Mouse (Mus musculus) heart, embryonic 10.5 days (tissue): ENCODE measurements around the gene Tradd. TPM values are rescaled to one million over a fixed set of nuclear protein-coding genes. Genes with fewer than 3 reads are reported as not detected.
A peak's percentile ranks its signal among the peaks of the same experiment; 100 is the strongest.
"Not testable (repeated sequence)": the region's sequence is repeated elsewhere in the genome, so short reads cannot be mapped to it uniquely, and the experiment has no call there.

Experiments used
- DNase-seq: peaks from one replicate; pipeline ENCODE4 v3.0.0-alpha.2; 2017; ENCODE audit warnings: low spot score
- H3K27ac ChIP-seq: fragments of 300-500 bp; sonication (generic); 2 replicates; pipeline ENCODE4 v1.5.1; 2016; ENCODE audit warnings: mild to moderate bottlenecking
- H3K27me3 ChIP-seq: fragments of 300-500 bp; sonication (generic); 2 replicates; pipeline ENCODE4 v1.6.1; 2016; ENCODE audit warnings: mild to moderate bottlenecking; ENCODE audit not compliant: poor library complexity, insufficient read depth, severe bottlenecking
- H3K36me3 ChIP-seq: fragments of 300-500 bp; sonication (generic); 2 replicates; pipeline ENCODE4 v1.6.1; 2016; ENCODE audit warnings: mild to moderate bottlenecking, moderate library complexity
- H3K4me1 ChIP-seq: fragments of 300-500 bp; sonication (generic); 2 replicates; pipeline ENCODE4 v1.6.1; 2016; ENCODE audit warnings: mild to moderate bottlenecking
- H3K4me3 ChIP-seq: fragments of 300-500 bp; sonication (generic); 2 replicates; pipeline ENCODE4 v1.5.1; 2016; ENCODE audit warnings: mild to moderate bottlenecking, moderate library complexity
- H3K9me3 ChIP-seq: fragments of 300-500 bp; sonication (generic); 2 replicates; pipeline ENCODE4 v1.6.1; 2016; ENCODE audit warnings: mild to moderate bottlenecking, moderate library complexity
- WGBS: fragments of 180-500 bp; shearing (Covaris S2); methylation state at CpG from one replicate; pipeline ENCODE4 v1.1.7; 2016; 5-methylcytosine and 5-hydroxymethylcytosine counted together
- polyA plus RNA-seq: library from polyadenylated mRNA; unstranded; fragments of >200 nt; fragmentation: Nextera tagmentation; extraction: Ambion mirVana; gene quantifications from 2 replicates; pipeline ENCODE4 v1.2.1, GENCODE M21; 2016

Tradd gene
- polyA plus RNA-seq, 1 experiment from 2014 or later: 19.4 TPM

- H3K4me3 ChIP-seq, H3K9me3 ChIP-seq, DNase-seq, H3K36me3 ChIP-seq, H3K27ac ChIP-seq: not testable (repeated sequence)
- Histone ChIP-seq H3K4me1 (peaks cover 40% of the 10 kb centered on the region), H3K27me3 (peaks cover 50% of the 10 kb centered on the region)
- 77% methylated on average over 8 of the region's 8 CpGs for WGBS
Measured at GRCm38 (mm10) chr8:105291364-105291763, 27.0 kb upstream of the Tradd start.

DNA sequence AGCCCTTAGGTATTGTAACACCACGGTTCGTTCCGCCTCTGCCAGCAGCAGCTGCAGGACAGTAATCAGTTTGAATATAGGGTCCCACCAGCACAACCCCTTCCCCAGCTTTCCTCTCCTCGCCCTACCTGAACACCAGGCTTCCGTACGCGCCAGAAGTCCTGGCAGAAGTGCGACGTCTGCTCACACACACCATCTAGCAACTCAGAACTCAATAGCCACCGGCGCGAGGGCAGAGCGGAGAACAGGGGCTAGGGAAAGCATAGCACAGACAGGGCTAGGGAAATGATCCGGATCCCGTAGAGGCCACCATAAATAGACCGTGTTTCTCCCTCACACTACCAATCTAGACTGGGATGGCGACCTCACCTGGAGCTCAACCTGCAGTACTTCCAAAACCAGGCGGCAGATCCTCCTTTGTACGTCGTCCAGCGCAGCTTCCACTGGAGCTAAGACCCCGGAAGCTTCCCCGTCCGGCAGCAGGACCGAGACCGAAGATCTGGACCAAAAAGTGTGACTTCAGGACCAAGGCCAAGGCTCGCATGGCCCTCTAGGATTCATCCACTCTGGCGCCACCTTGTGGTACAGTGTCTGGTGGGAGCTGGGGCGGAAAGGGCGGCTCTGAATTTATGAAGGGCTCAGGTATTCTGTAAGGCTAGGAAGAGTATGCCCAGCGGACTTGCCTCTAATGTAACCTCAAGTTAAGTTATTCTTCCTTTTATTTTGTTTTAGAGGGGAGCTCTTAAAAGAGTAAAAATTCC, 26.3 kb upstream of the Tradd start:
- H3K27ac ChIP-seq: no peak overlapping the region
- H3K9me3 ChIP-seq: no peaks in the 10 kb centered on the region
- H3K27me3 ChIP-seq: peaks cover 51% of the 10 kb centered on the region
- DNase-seq: peak; percentile 93
- H3K4me3 ChIP-seq: peak overlapping the region; percentile 66
- 8% methylated on average over 31 of the region's 31 CpGs for WGBS
- peaks cover 37% of the 10 kb centered on the region for H3K4me1 ChIP-seq
- H3K36me3 ChIP-seq: no peaks in the 10 kb centered on the region

DNA sequence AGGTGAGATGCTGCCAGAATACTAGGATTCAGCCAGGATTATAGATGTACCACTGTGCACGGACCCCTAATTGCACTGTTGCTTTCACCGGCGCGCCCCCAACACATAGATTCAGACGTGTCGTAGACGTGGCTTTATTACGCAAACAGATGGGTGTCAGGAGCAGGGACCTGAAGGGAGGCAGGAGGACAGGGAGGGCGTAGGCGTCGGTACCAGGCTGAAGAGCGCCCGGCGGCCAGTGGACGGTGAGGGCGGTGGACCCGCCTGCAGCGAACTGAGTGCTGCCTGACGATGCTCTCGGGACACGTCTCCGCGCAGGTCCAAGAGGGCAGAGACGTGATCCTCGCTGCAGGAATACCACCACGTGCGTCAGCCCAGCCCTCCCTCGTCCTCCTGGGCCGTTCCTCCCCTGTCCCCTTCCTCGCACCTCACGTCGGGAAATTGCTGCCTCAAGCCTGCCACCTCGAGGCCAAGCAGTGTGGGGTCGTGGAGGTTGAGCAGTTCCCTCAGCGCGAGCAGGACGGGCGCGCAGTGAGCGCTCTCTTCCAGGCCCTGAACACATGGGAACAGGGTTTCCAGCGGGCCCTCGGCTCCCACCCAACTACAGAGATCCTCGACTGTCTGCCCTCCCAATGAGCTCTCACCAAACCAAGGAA, 25.5 kb upstream of the Tradd start, which contains the start of gene 4931428F04Rik:
4931428F04Rik (minus strand) TSS at position 60 of the 656 bp plus-strand sequence.
- peak within 1 kb of the TSS; percentile 89 for H3K27ac ChIP-seq
- no peak for DNase-seq
- 5% methylated on average over 43 of the region's 43 CpGs for WGBS

DNA sequence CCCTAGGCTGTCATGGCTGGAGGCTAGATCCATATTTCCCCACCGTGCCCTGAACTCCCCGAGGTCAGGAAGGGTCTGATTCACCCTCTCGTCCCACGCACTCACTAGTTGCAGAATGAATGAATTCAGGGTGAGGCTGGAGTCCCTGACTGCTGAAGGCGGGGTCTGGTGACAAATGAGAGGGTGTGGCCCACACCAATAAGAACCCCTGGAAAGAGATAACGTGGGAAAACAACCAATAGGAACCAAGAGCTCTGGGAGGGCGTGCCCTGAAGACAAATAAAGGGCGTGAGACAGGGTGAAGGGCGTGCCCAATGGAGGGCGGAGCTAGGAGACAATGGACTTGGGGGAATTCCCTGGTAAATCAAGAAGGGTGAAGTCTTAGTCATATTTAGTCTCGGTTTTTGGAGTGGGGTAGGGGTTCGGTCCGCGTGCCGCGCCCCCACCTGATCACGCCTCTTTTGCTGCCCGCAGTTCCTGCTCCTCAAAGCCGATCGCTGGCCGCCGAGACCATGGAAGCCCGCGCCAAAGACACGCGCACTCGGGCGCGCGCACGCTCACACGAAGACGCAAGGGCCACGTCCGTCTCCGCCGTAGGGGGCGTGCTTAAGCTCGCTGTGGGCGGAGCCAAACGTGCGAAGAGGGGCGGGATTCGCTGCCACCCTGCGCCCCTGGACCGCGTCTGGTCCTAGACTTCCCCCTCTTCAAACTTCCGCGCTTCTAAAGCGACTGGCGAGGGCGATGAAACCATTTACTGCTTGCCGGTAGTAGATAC, 24.7 kb upstream of the Tradd start:
- H3K9me3 ChIP-seq: no peaks in the 10 kb centered on the region
- H3K4me3 ChIP-seq: peak overlapping the region; percentile 66
- peaks cover 11% of the 10 kb centered on the region; the same call in 1 of the 2 replicates for H3K36me3 ChIP-seq
- WGBS: under 1% methylated on average over 53 of the region's 53 CpGs
- peaks cover 52% of the 10 kb centered on the region for H3K27me3 ChIP-seq
- DNase-seq: peak; percentile 97
- H3K27ac ChIP-seq: peak overlapping the region; percentile 89
- peaks cover 28% of the 10 kb centered on the region for H3K4me1 ChIP-seq

More for the DNA sequence above, 25.5 kb upstream of the Tradd start, which contains the start of gene 4931428F04Rik:
- peak within 1 kb of the TSS; percentile 66 for H3K4me3 ChIP-seq
- peaks cover 31% of the 10 kb centered on the region for H3K4me1 ChIP-seq
- H3K9me3 ChIP-seq: no peaks in the 10 kb centered on the region
- peaks cover 6% of the 10 kb centered on the region; the same call in 1 of the 2 replicates for H3K36me3 ChIP-seq
- H3K27me3 ChIP-seq: peaks cover 51% of the 10 kb centered on the region

- Histone ChIP-seq H3K4me1 (peaks cover 27% of the 10 kb centered on the region), H3K27ac (no peak overlapping the region), H3K27me3 (peaks cover 55% of the 10 kb centered on the region), H3K9me3 (no peaks in the 10 kb centered on the region), H3K36me3 (peaks cover 11% of the 10 kb centered on the region; the same call in 1 of the 2 replicates), H3K4me3 (no peak overlapping the region; the same call in 1 of the 2 replicates)
- no peak for DNase-seq
- WGBS: 93% methylated on average over 5 of the region's 5 CpGs
Measured at GRCm38 (mm10) chr8:105288231-105288630, 23.8 kb upstream of the Tradd start.

DNA sequence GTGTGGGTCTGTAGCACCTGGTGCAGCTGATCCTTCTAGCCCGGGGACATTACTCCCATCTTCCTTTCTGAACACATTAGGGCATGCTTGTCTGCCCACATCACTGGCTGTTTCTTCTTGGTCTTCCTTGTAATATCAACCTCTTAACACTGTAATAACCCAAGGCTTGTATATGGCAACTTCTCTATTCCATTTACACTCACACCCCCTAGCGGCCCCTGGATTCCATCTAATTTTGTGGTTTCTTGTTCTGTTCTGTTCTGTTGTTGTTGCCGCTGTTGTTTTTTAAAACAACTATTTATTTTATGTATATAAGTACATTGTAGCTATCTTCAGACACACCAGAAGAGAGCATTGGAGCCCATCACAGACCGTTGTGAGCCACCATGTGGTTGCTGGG, 22.5 kb upstream of the Tradd start:
- Histone ChIP-seq H3K4me3 (no peak overlapping the region), H3K27ac (no peak overlapping the region)
- 90% methylated on average over 4 of the region's 4 CpGs for WGBS

GRCm38 (mm10) chr8:105285514-105285913, 21.1 kb upstream of the Tradd start:
- peaks cover 71% of the 10 kb centered on the region for H3K27me3 ChIP-seq
- no peaks in the 10 kb centered on the region for H3K9me3 ChIP-seq
- H3K36me3 ChIP-seq: peaks cover 14% of the 10 kb centered on the region; the same call in 1 of the 2 replicates
- H3K4me3 ChIP-seq: no peak overlapping the region
- no peak for DNase-seq
- peaks cover 25% of the 10 kb centered on the region for H3K4me1 ChIP-seq
- WGBS: 46% methylated on average over 12 of the region's 12 CpGs
- H3K27ac ChIP-seq: no peak overlapping the region

More for the DNA sequence above, 22.5 kb upstream of the Tradd start:
- Histone ChIP-seq H3K36me3 (peaks cover 11% of the 10 kb centered on the region; the same call in 1 of the 2 replicates), H3K9me3 (no peaks in the 10 kb centered on the region), H3K4me1 (peaks cover 29% of the 10 kb centered on the region), H3K27me3 (peaks cover 61% of the 10 kb centered on the region)
- DNase-seq: no peak

DNA sequence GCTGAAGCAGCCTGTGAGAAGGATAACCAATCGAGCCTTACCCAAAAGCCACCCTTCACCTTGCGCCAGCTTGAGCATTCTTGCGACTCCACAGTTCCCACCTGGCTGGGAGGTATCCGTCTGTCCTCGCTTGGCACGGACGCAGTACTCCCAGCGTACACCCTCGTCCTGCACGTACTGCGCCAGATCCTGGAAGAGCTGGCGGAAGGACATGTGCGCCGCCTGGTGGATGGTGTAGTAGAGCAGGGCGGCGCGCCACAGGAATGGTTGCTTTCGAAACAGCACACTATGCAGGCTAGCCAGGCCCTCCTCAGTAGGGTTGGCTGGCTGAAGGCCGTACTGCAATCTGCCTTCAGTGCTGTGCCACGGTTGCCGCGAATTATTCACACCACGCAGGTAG, 18.7 kb upstream of the Tradd start:
- Histone ChIP-seq H3K4me1 (peaks cover 14% of the 10 kb centered on the region), H3K27me3 (peaks cover 85% of the 10 kb centered on the region), H3K36me3 (peaks cover 18% of the 10 kb centered on the region; the same call in 1 of the 2 replicates), H3K27ac (no peak overlapping the region), H3K4me3 (no peak overlapping the region), H3K9me3 (no peaks in the 10 kb centered on the region)
- WGBS: 20% methylated on average over 23 of the region's 23 CpGs
- no peak for DNase-seq

DNA sequence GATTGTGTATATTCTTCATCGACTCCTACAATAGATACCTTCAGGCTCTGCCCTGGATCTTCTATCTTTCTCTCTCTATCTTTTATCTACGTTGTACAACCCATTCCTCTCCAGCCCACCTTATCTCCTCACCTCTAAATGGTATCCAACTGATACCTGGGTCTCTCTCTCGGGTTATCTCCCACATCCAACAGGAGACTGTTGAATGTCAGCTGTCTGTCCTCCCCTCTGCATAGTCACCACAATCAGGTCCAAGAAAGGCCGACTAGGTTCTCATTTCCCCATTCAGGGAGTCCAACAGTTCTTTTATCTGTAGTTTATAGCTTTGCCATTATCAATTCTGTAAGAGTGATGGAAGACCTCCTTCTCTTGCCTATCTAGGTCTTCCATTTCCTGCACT, 17.8 kb upstream of the Tradd start:
- 59% methylated on average over 4 of the region's 4 CpGs for WGBS
- Histone ChIP-seq H3K27ac (no peak overlapping the region), H3K4me1 (peaks cover 14% of the 10 kb centered on the region), H3K27me3 (peaks cover 94% of the 10 kb centered on the region), H3K9me3 (no peaks in the 10 kb centered on the region), H3K36me3 (peaks cover 18% of the 10 kb centered on the region; the same call in 1 of the 2 replicates), H3K4me3 (no peak overlapping the region)
- no peak for DNase-seq

DNA sequence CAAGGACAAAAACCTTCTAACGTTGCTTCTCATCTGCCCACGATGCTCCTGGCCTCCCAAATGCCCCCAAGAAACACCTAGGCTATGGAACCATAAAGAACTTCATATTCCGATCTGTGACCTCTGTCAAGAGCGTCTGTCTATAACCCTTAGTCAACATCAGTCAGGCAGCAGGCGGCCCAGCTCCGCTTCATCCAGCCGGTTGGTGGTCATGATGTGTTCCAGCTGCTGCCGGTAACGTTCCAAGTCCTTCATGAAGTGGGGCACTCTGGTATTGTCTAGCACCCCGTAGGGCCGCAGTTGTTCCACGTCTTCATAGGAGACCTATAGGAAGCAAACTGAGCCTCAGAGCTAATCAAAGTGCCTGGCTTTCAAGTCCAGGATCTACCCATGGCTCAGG, 17.4 kb upstream of the Tradd start:
- Histone ChIP-seq H3K9me3 (no peaks in the 10 kb centered on the region), H3K36me3 (peaks cover 18% of the 10 kb centered on the region; the same call in 1 of the 2 replicates), H3K4me3 (no peak overlapping the region), H3K27me3 (peaks cover 97% of the 10 kb centered on the region), H3K4me1 (peaks cover 16% of the 10 kb centered on the region), H3K27ac (no peak overlapping the region)
- WGBS: 88% methylated on average over 12 of the region's 12 CpGs
- no peak for DNase-seq

GRCm38 (mm10) chr8:105280567-105280966, 16.2 kb upstream of the Tradd start:
- no peak overlapping the region for H3K27ac ChIP-seq
- peaks cover 98% of the 10 kb centered on the region for H3K27me3 ChIP-seq
- WGBS: 74% methylated on average over 3 of the region's 3 CpGs

GRCm38 (mm10) chr8:105278911-105279334, 14.5 kb upstream of the Tradd start:
- peaks cover 100% of the 10 kb centered on the region for H3K27me3 ChIP-seq
- no peak for DNase-seq
- 3% methylated on average over 28 of the region's 28 CpGs for WGBS

More at GRCm38 (mm10) chr8:105280567-105280966, 16.2 kb upstream of the Tradd start:
- DNase-seq: no peak
- Histone ChIP-seq H3K4me1 (peaks cover 29% of the 10 kb centered on the region), H3K9me3 (no peaks in the 10 kb centered on the region), H3K4me3 (no peak overlapping the region), H3K36me3 (peaks cover 18% of the 10 kb centered on the region; the same call in 1 of the 2 replicates)

More at GRCm38 (mm10) chr8:105278911-105279334, 14.5 kb upstream of the Tradd start:
- Histone ChIP-seq H3K4me3 (peak overlapping the region; percentile 49), H3K4me1 (peaks cover 33% of the 10 kb centered on the region), H3K36me3 (peaks cover 7% of the 10 kb centered on the region; the same call in 1 of the 2 replicates), H3K27ac (no peak overlapping the region), H3K9me3 (no peaks in the 10 kb centered on the region)
